Mouse (Mus musculus): ENCODE results near the gene D7Ertd443e. TPM values are rescaled to one million over a fixed set of nuclear protein-coding genes. Genes with fewer than 3 reads are reported as not detected.

D7Ertd443e gene
- polyA plus RNA-seq (2015; fragmentation: Nextera tagmentation; extraction: Ambion mirVana), result 0.06 TPM in 1 of 2 replicates, not detected in the other

GRCm38 (mm10) chr7:134385561-134385960 lies at the start of gene D7Ertd443e:
D7Ertd443e (minus strand) TSS chr7:134385661.

DNA sequence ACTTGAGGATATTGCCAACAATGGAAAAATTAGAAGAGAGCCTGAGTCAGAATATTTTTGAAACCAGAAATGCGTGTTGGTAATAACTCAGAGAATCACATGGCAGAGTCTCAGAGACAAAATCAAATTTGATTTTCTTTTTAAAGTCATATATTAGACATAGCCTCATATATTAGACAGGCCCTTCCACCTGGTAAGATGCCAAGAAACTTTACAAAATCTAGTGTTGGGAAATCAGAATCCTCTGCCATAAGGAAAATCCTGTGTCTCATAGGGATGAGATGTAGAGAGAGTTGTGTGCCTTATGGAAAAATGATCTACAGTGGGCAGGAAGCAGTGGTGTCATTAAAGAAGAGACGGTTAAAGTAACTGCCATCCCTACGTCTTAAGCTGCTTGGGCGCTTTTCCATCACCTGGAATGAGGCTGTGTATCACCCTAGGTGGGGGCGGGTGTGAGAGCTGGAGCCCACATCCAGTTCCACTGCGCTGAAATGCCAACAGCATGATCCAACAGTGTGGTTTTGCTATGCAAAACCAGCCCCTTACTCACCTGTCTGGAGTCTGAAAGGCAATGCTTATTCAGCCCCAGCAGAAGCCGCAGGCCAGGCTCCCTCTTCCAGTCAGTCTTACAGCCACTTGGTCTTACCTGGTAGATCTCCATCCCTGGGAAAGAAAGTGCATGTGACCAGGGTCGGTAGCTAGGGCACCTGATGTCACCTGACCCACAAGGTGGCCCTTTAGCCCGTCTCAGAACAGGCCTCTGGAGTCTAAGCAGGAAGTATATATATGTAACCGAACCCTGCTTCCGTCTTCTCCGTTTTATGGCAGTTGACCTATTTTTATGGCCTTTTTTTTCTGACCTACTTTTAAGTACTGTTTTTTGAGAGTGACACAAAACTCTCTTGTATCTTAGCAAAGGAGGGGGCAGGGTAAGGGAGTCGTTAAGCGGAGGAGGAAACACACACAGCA lies 153.8 kb downstream of the D7Ertd443e start, which contains the start of gene Adam12:
TSS of gene Adam12 (minus strand) at position 769 of the 969 bp plus-strand sequence.

Other genes starting within 250 kb of the D7Ertd443e start
- 1.3 and 1.7 TPM in 2 replicates for gene Adam12, start 153.5 kb downstream of the D7Ertd443e start, polyA plus RNA-seq (2015; fragmentation: Nextera tagmentation; extraction: Ambion mirVana)